Mouse (Mus musculus) adrenal gland, postnatal 4 days (tissue): ENCODE results near the gene Vti1a. TPM values are rescaled to one million over a fixed set of nuclear protein-coding genes. Genes with fewer than 3 reads are reported as not detected.

ENCODE experiments used
- DNase-seq, 2 experiments: peaks; one replicate each; pipeline ENCODE4 v3.0.0; 2021 to 2022; ENCODE audit warnings: low spot score in 2 of 2, mixed read lengths in 2 of 2
- total RNA-seq, 2 experiments: library from RNA; stranded (reverse); gene quantifications; 2 replicates each; pipeline ENCODE4 v1.2.3; 2021

The Vti1a gene
- total RNA-seq, 2 experiments from 2014 or later: 37.4 to 38.1 TPM

DNA sequence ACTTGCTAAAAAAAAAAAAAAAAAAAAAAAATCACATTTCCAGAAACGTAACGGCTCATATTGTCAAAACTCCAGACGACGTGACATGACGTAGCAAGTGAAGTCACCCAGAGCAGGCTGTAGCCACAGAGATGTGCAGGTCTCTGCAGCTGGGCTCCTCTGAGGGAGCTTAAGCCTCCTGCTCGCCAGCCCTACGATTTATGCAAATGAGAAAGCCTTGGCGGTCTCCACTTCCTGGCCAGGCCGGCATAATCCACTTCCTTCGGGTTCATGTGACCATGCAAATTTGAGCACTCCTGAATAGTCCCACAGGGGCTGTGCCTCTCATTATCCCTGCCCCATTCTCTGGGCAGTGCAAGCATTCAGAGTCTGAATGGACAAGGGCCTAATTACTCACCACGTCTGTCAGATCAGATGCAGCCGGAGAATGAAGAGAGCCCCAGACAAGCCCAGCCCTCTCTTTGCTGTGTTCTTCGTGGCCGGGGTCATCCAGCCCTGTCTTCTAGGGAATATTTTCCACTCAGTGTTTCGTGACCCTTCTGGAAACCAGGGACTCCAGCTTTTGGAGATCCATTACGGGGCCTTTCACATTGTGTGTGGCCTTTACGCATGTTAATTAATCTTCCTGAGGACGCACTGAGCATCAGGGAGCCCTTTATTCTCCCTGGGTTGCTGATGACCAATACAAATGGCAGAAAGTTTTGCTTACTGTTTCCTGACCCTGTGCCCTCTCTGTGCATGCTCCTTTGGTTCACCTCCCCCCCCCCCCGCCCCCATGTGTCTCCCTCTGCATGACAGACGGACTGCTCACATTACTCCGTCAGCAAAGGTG is 240.3 kb downstream of the Vti1a start:
- DNase-seq: no peak

DNA sequence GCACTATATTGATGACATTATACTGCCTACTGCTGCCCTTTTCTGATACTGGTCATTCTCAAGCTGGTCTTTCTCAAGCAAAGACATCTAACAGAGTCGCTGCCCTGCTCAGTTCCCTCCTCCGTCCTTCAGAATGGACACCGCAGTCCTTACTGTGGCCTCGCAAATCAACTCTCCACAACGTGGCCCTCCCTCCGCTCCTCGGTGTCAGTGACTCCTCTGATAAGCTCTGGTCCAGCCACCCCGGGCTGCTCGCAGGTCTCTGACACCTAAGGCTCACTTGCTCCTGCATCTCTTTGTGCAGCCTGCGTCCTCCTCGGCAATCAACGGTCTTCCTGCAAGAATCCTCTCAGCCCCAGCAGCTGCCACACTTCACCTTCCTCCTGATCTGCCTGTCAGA is 243.2 kb downstream of the Vti1a start:
- DNase-seq: no peak

DNA sequence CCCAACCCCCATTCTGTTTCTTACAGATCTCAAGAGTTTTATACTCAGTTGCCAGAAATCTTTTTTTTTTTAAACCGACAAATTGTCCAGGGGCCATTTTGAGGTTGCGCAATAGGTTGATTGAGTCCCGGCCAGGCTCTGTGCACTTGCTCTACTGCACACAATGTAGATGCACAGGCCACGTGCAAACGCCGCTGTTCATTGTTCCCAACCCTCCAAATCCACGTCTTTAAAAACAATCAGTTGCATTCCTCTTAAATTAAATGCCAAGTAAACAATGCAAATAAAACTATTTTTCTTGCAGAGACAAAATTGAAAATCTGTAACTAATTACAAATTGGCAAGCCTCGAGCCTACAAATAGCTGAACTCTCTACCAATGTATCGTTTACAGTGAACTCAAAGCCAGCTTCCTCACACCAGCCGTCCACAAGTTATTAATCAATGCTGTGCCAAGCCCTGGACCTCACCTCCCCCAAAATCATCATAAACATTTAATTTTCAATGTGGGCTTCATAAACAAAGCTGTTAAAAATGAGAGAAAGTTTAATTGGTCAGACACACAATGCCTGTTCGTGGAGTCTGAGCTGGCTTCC is 244.1 kb downstream of the Vti1a start:
- no peak for DNase-seq

DNA sequence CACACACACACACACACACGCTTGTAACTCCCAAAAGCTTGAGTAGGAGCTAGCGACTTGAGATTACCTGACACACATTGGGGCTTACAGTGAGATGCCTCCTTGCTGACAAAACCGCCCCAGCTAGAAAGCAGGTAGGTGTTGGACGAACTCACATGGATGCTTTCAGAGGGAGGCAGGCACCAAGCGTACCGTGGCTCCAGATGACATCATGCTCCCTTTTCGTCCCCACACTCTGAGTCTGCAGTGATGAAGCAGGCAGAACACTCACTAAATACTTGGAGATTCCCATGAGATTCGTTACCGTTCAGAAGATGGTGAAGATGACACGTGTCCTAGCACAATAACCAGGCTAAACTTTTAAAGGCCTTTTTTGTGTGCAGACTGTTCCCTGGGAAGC is 245.4 kb downstream of the Vti1a start:
- DNase-seq: no peak

DNA sequence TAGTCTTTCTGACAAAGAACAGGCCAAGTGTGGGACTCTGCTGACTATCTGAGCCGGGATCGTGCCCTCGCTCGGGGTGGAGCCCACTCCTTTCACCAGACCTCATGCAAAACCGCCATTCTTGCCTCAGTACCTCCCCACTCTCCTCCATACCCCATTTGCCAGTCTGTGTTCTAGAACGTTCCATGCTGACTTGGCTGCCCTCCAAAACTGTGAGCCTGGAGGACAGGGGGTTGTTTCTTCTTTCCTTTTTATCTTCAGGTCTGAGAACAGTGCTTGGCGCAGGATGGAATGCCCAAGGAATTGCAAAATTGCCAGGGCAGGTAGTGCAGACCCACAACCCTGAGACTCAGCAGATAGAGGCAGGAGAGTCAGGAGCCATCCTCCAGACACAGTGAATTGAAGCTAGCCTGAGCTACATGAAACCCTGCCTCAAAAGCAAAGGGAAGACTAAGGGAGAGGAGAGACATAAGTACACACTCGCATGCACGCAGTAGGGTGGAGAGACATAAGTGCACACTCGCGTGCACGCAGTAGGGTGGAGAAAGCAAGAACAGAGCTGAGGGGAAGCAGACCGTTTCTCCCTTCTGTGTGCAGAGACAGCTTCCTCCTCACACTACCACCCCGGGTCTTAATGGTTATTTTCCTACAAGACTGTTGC is 246.5 kb downstream of the Vti1a start:
- no peak for DNase-seq

DNA sequence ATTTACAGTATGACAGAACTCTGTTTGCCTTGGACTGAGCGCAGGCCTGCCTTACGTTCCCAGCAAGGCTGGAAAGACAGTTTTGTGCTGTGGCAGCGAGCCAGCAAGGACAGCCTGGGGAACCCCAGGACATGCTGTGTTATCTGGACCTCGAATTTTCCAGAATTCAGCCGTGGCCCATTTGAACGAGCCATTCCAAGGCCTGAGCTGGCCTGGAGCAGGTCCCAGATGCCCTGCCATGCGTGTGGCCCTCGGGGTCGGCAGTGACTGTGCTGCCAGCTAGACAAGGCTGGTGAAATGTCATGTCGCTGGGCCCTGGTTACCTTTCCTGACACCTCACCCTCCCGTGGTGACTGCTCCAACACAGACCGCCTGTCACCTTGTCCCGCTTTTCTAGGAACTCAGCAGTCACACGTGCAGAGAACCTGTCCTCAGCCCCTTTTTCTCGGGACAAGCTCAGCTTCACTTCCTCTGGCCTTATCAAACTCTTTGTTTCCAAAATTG is 247.1 kb downstream of the Vti1a start:
- DNase-seq: peak; percentile 51 to 62

DNA sequence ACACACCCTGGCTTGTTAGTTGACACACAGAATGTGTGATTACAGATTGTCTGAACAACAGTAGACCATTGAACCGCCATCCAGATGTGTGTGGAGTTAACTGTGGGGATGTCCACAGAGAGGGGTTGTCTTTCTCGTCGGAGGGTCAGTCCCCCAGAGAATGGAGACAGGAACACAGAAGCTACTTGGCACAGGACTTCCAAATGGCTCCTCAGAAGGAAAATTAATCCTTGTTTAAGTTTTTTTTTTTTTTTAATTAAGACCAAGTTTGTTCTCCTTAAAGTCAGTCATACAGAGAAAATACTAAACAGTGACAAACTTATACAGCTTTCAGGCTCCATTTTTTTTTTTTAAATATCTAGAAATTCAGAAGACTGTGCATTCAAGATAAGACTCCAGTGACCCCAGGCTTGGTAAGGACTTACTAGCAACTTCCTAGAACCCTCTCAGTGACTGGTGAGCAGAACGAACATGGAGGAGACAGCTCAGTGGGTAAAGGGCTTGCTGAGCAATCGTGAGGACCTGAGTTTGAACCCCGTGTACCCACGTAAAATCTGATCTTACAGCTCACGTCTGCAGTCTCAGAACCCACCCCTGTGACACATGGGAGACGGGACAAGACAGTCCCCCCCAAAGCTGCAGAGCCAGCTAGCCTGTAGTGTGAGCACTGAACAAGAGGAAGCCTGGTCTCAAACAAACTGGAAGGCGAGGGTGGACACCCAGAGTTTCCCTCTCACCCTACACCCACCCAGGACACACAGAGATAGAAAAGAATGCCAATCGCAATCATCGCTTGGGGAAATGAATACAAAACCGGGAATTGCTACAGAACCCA is 248.2 kb downstream of the Vti1a start:
- no peak for DNase-seq

DNA sequence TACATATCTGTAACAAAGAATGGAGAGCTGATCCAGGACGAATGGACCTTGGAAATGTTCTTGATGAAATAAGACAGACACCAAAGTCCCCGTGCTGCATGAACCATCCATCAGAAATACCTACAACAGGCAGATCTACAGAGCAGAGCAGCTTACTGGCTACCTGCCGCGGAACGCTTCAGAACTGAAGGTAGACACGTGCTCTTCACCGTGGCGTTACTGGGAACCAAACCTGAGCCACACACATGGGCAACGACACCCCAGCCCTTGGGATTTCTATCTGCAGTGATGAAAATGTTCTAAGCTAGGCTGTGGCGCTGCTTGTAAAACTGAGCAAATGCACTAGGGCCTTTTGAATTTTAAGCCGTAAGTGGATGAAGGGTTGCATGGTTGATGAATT is 249.0 kb downstream of the Vti1a start:
- no peak for DNase-seq

DNA sequence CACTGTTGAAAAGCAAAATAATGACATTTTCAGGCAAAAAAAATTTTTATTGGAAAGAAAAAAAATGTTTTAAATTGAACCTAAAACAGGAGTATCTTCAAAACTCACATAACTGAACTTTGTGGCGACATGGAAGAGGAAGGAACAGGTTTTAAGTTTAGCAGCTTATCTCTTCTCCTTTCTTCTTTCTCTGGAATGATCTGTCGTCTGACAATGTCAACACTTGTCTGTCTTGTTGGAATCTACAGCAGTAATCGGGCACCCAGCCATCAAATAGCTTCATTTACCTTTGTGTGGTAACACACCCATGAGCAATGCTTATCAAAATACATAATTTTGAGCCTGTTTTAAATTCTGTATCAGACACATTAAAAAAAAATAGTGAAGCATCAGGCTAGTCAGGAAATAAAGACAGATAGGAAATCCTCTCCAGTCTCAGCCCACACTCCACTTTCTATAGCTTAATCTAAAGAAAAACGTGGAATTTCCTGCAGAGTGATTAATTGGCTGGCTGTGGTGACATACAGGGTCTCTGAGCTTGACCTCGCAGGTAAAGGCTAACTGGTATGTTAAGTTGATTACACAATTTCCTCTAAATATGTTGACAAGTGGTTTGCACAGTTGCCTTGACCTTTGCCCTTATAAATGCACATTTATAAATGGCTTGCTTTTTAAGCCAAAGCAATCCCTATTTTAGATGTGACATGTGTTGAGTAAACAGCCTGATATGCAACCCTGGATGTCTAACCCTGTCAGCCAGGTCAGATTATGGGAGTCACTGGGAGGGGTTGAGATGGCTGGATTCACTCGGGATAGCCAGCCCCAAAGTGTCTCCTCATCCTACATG is 249.7 kb downstream of the Vti1a start:
- DNase-seq: no peak

DNA sequence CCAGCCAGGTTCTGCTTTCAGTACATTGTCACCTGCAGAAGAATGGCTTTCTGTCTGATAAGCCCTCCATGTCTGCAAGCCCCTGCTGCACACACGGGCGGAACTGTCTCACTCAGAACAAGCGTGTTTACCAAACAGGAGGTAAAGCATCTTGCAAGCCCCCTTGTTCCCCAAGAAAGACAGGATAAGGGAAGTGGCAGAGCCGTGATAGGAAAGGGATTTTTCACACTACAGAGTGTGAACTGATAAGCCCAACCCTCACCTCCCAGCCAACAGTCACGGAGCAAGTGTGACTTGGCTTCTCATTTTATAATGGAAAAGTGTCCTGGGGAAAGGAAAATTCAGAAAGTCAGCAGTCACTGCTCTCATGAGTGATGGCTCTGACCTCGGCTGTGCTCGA is 253.0 kb downstream of the Vti1a start:
- no peak for DNase-seq

DNA sequence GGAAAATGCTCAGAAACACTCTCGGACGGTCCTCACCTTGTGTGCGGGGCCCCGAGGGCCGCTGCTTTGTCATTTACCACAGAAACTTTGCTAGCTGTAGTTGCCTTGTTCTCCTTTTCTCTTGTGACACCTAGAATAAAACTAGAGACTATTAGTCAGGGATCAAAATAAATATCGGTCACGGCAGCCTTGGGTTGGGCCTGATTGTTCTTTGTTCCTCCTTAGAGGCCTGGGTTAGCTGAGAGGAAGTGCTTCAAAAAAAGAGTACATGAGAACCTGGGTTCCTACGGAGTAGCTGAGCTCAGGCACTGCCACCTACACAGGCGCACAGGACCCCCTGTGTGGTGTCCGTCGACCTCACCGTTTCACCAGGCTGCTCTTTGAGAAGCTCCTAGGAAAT is 253.8 kb downstream of the Vti1a start:
- DNase-seq: no peak

DNA sequence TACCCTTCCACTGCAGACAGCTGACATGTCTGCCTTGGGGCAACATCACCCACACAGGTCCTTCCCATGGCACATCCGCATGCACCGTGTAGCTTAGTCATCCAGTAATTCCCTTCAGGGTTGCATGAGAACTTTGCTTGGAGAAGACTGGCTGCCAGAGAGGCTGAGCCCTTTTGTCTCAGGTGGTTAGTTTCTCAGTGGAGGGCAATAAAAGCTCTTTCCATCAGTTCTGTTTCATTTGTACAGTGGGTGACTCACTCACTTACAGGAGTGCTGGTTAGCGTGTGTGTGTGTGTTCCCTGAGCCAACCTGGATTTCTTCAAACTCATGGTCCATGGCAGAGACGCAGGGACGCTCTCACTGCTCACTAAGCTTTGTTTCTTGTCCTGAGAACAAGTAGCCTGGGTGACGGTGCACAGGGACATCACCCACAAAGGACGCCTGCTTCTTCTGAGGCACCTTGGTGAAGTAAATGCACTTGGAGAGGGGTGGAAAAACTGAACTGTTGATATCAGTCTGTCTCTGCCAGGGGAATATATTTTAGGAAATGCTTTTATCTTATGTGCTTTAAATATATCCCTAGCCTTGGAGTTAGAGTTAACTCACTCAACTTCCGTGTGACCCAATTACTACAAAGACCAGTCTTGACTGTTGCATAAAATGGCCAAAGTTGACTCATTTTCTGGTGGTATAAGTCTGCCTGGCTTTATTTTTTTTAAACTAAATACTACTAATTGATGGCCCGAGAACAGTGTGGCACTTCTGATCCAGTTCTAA is 254.6 kb downstream of the Vti1a start:
- DNase-seq: no peak

DNA sequence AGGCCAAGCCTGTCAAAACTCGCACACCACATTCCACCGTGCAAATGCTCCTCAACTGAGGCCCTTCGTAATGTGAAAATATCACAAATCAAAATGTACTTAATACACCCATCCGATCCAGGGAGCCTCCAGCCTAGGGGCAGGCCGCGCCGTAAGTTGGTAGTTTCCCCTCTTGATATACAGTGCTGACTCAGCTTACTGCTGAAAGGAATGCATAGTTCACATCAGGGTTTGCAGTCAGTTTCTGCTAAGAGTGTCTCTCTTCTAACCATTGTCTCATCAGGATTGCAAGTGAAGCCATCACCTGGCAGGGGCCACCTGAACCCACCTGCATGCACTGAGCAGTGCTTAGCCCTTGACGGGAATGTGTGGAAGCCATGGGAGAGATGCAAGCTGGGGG is 255.4 kb downstream of the Vti1a start:
- no peak for DNase-seq

DNA sequence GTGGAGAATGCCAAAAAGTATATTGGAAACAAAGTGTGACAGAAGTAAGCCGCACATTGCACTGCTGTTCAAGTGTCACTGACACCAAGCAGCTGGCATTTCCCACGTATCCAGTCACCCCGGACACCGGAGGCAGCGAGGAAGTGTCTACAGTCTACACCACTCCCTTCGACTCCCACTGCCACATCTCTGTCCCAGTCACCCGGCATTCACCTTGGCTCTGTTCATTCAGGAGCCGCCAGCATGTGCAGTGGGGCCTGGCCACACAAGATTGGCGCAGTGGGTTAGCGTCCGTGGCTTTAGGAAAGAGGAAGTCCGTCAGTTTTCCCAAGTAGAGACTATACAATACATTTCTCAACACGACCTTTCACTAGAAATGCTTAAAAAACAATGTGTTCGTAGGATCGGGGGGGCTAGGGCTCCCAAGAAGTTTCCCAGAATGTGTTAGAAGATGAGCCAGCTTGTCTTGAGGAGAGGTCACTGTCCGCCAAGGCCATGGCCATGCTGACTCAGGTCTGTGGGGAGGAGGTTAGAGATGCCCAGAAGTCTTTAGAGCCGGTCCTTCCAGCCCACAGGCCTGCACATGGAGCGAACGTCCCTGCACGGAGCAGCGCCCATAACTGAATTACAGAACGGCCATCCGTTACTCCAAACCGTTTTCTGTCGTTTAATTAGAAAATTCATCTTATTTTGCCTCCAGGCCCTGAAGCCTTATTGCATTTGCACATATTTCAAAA is 261.4 kb downstream of the Vti1a start:
- no peak for DNase-seq

DNA sequence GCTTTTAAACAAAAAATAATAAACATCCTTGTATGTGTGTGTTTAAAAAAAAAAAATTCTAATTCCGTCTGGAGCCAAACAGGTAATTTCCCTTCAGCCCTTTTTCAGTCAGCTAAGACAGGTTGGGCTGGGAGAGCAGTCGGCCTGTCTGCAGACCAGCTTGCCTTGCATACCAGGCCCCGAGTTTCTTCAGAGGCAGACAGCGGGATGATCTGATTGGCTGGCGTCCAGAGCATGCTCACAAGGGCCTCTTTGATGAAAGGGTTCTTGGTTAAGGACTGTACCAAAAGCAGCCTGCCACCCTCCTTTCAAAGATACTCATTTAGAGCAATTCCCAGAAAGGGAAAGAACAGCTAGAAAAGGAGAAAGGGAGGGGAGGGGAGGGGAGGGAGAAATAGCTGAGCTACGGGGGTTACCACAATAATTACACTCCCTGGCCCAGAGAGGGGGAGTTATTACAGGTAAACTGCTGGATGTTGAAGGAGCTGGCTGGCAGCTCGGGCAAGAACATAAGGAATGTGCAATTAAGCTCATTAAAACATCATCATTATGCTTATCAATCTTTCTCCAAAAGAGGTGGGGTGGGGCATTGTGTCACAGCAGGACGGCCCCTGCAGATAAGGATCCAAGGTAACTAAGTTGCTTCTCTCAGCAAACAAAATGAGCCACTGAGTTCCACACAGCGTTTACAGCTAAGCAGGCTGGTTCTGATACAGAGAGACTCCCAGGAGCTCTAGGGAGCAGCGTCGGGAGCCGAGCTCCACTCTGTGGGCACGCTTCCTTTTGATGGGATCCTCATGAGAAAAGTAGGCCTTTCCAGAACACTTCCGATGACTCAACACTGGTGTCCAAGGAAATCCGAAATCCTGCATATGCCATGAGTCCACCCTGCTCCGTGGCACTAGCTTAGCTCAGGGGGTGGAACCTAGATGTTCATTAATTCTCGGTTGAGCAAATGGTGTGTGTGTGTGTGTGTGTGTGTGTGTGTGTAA is 262.3 kb downstream of the Vti1a start:
- no peak for DNase-seq

DNA sequence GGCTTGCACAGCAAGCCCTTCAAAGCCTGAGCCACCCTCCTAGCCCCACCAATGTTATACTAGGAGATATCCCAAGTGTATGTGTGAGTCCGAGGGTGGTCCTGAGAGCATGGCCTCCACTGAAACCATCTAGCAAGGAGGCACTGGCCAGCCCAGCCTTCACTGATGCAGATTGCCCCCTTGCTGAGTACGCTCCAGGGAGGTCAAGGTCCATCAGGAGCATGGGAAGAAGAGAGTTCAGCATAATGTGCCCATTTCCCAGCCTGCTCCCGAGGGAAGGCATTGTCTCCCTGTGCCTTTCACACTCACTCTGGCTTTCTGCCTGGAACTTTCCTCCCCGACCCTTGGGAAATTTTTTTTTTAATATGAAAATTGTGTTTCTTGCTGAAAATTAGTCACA is 263.2 kb downstream of the Vti1a start:
- no peak for DNase-seq

DNA sequence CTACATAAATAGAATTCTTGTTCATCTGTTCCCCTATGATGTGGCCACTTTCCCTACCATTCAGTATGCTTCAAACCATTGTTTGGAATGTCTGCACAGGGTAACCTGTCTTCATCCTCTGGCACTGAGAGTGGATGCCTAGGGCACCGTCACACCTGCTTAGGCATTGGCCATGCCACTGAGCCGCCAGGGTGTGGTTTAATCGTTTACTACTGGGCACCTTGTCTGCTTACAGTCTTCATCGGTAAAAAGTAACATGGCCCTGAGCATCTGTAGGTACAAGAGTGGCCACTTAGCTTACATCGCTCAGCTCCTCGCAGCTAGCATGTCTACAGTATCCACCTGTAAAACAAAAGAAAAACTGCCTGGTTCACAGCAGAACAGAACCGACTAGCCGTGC is 264.1 kb downstream of the Vti1a start:
- DNase-seq: no peak

DNA sequence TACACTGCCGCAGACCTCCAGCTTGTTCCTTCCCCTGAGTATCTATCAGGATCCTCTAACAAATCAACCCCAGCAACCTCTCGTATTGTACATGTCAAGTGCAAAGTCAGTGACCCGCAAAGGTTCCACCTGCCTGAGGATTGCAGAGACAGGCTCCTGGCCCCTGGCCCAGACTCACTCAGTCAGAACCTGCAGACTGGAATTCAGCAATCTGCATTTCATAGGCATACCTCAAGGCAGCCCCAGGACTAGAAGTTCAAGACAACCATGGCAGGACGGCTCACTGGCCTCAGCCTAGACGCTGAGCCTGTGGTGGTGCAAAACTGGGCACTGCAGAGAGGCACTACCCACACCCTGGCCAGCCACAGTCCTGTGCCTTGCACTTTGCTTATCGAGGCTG is 264.6 kb downstream of the Vti1a start:
- DNase-seq: no peak
